Mouse (Mus musculus): ENCODE measurements around the gene Mfsd5. TPM values are rescaled to one million over a fixed set of nuclear protein-coding genes. Genes with fewer than 3 reads are reported as not detected.

Mfsd5 gene
- polyA plus RNA-seq, 1 experiment from 2014 or later = 67.3 TPM

DNA sequence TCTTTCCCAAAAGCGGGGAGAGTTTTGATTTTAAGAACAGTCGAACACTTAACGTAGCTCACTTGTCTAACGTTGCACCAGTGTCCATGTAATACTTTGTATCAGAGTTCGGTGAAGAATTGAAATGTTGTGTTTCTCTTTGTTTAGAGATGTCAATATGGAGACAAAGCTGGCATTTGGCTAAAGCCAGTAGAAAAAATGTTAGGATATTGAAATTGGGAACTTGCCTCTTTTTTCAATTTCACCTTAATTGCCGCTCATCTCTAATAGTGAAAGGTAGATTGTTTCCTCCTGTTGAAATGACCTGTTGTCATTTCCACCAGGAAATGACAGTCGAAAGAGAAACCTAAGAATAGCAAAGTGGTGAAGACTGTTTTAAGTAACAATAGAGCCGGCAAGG, 47.6 kb downstream of the Mfsd5 start:
- H3K4me2 ChIP-seq = peak overlapping the region; percentile 80
- H3K4me3 ChIP-seq = peak overlapping the region; percentile 85
- peak overlapping the region; percentile 84 for H3K9ac ChIP-seq
- H3K27me3 ChIP-seq = no peaks in the 10 kb centered on the region
- no peak overlapping the region for H3K27ac ChIP-seq
- H3K9me3 ChIP-seq = no peaks in the 10 kb centered on the region
- WGBS = 68% methylated on average over 8 of the region's 8 CpGs
- no peak for ATAC-seq (ENCODE audit: insufficient number of reproducible peaks, insufficient read depth, low FRiP score, low TSS enrichment, low read depth)
- H3K4me1 ChIP-seq = peaks cover 16% of the 10 kb centered on the region
- peaks cover 58% of the 10 kb centered on the region for H3K36me3 ChIP-seq

Other genes starting within 250 kb of the Mfsd5 start
- 120 and 129 TPM in 2 replicates for gene Eif4b, start 205.7 kb upstream of the Mfsd5 start, polyA plus RNA-seq (2015; fragmentation: Nextera tagmentation; extraction: Ambion mirVana)
- gene Tns2, start 179.0 kb upstream of the Mfsd5 start, polyA plus RNA-seq (2015; fragmentation: Nextera tagmentation; extraction: Ambion mirVana) = 40.1 and 49.3 TPM in 2 replicates
- 20.4 and 21.6 TPM in 2 replicates for gene Spryd3, start 143.2 kb upstream of the Mfsd5 start, polyA plus RNA-seq (2015; fragmentation: Nextera tagmentation; extraction: Ambion mirVana)
- gene Igfbp6, start 135.1 kb upstream of the Mfsd5 start, polyA plus RNA-seq (2015; fragmentation: Nextera tagmentation; extraction: Ambion mirVana) = 1.1 and 1.9 TPM in 2 replicates
- 0.88 TPM in 1 of 2 replicates, not detected in the other for gene Soat2, start 128.9 kb upstream of the Mfsd5 start, polyA plus RNA-seq (2015; fragmentation: Nextera tagmentation; extraction: Ambion mirVana)
- 82.4 and 86.3 TPM in 2 replicates for gene Zfp740, start 76.2 kb upstream of the Mfsd5 start, polyA plus RNA-seq (2015; fragmentation: Nextera tagmentation; extraction: Ambion mirVana)
- gene Csad, start 74.7 kb upstream of the Mfsd5 start, polyA plus RNA-seq (2015; fragmentation: Nextera tagmentation; extraction: Ambion mirVana) = 89.6 and 102 TPM in 2 replicates
- 3.0 and 3.3 TPM in 2 replicates for gene Itgb7, start 47.5 kb upstream of the Mfsd5 start, polyA plus RNA-seq (2015; fragmentation: Nextera tagmentation; extraction: Ambion mirVana)
- 135 and 143 TPM in 2 replicates for gene Rarg, start 21.9 kb upstream of the Mfsd5 start, polyA plus RNA-seq (2015; fragmentation: Nextera tagmentation; extraction: Ambion mirVana)
- gene Gm9918, start 8.9 kb upstream of the Mfsd5 start, polyA plus RNA-seq (2015; fragmentation: Nextera tagmentation; extraction: Ambion mirVana) = 1.9 and 2.3 TPM in 2 replicates
- 25.3 and 26.4 TPM in 2 replicates for gene Espl1, start 16.8 kb downstream of the Mfsd5 start, polyA plus RNA-seq (2015; fragmentation: Nextera tagmentation; extraction: Ambion mirVana)
- gene Pfdn5, start 46.7 kb downstream of the Mfsd5 start, polyA plus RNA-seq (2015; fragmentation: Nextera tagmentation; extraction: Ambion mirVana) = 458 and 502 TPM in 2 replicates
- 109 TPM in 2 replicates for gene Myg1, start 52.3 kb downstream of the Mfsd5 start, polyA plus RNA-seq (2015; fragmentation: Nextera tagmentation; extraction: Ambion mirVana)
- 72.9 and 80.6 TPM in 2 replicates for gene Aaas, start 71.3 kb downstream of the Mfsd5 start, polyA plus RNA-seq (2015; fragmentation: Nextera tagmentation; extraction: Ambion mirVana)
- 24.1 and 32.7 TPM in 2 replicates for gene Sp7, start 87.7 kb downstream of the Mfsd5 start, polyA plus RNA-seq (2015; fragmentation: Nextera tagmentation; extraction: Ambion mirVana)
- 12.3 and 14.1 TPM in 2 replicates for gene Sp1, start 126.7 kb downstream of the Mfsd5 start, polyA plus RNA-seq (2015; fragmentation: Nextera tagmentation; extraction: Ambion mirVana)
- not detected in 2 replicates for gene Amhr2, start 165.9 kb downstream of the Mfsd5 start, polyA plus RNA-seq (2015; fragmentation: Nextera tagmentation; extraction: Ambion mirVana)
- gene Prr13, start 179.6 kb downstream of the Mfsd5 start, polyA plus RNA-seq (2015; fragmentation: Nextera tagmentation; extraction: Ambion mirVana) = 74.8 and 79.2 TPM in 2 replicates
- gene Pcbp2, start 191.1 kb downstream of the Mfsd5 start, polyA plus RNA-seq (2015; fragmentation: Nextera tagmentation; extraction: Ambion mirVana) = 262 and 269 TPM in 2 replicates
- 5.2 and 9.0 TPM in 2 replicates for gene Gm10337, start 224.3 kb downstream of the Mfsd5 start, polyA plus RNA-seq (2015; fragmentation: Nextera tagmentation; extraction: Ambion mirVana)
- gene Map3k12, start 237.6 kb downstream of the Mfsd5 start, polyA plus RNA-seq (2015; fragmentation: Nextera tagmentation; extraction: Ambion mirVana) = 24.1 and 25.2 TPM in 2 replicates
- 100 and 110 TPM in 2 replicates for gene Tarbp2, start 238.7 kb downstream of the Mfsd5 start, polyA plus RNA-seq (2015; fragmentation: Nextera tagmentation; extraction: Ambion mirVana)
- gene Npff, start 245.5 kb downstream of the Mfsd5 start, polyA plus RNA-seq (2015; fragmentation: Nextera tagmentation; extraction: Ambion mirVana) = 2.9 and 3.8 TPM in 2 replicates